Mouse (Mus musculus) c-Kit-positive CD71-positive TER-119-positive erythroid progenitor cells, embryonic 14.5 days (primary cell): ENCODE data around the gene Castor1.

Source experiments
- DNase-seq: peaks from one replicate; pipeline ENCODE4 v3.0.0-alpha.2; 2013; ENCODE audit warnings: low spot score

Castor1 gene

DNA sequence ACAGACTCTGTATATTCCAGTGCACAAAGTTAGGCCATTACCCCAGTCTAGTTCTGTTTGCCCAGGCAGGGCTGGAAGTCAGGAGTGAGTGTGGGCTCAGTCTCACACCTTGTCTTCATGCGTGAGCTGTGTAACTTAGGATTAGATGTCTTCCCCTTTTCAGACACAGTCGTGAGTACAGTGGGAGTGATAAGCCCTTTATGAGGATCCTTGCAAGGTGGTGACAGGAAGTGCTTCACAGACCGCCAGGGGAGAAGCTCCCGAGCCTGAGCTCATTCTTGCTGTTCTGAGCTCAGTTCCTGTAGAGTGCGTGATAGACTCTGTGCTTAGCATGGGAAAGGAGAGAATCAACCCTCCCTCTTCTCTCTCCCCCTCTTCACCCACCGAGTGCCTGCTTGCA lies 11.5 kb upstream of the Castor1 start:
- no peak for DNase-seq

DNA sequence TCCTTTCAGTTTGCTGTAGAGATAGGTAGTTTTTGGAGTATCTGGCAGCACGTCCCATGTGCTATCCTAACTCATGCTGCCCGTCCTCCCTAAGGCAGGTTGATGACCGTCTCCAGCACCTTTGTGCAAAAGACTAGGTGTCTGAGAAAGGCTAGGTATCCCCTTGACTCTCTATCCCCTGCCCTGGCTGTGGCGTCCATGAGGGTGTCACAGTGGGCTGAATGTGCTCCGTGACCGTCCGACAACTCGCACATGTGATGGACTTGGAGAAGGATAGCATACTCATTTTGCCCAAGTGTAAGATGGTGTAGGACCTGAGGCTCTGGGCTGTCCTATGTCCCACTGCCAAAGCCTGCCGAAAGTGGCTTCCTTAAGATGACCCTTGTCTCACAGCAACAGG lies 10.4 kb upstream of the Castor1 start:
- DNase-seq: no peak

DNA sequence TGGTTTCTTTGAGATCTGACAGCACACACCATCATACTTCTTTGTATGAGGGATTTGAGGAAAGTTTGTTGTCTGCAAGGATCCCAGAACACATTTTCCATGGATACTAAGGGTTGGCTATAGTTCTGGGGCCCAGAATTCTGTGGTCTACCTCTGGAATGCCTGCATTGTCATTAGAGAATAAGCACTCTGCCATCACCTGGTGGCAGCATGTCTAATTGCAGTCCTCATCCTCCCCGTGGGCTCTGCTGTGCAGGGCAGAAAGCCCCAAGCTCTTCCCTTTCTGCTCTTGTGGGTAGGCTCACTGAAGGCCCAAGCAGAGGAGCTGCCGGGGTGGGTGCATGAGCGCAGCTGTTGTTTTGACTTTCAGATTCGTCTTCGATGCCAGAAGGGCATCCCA lies 8.5 kb upstream of the Castor1 start:
- DNase-seq: no peak

DNA sequence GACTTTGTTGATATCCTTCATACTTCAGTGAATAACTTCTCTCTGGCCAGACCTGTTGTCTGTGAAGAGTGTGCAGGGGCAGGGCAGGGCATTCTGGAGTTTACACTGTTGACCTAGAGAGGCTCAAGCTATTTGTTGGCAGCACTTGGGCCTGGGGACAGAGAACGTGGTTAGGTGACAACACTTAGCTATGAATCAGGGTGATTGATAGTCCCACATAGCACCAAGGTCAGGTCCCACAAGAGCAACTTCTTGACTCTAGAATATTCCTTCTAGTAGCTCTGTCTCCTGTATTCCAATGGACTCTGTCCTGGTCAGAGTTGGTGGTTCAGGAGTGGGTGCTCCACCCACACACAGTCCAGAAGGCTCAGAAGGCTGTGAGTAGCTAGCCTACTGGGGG lies 7.2 kb upstream of the Castor1 start:
- DNase-seq: no peak

DNA sequence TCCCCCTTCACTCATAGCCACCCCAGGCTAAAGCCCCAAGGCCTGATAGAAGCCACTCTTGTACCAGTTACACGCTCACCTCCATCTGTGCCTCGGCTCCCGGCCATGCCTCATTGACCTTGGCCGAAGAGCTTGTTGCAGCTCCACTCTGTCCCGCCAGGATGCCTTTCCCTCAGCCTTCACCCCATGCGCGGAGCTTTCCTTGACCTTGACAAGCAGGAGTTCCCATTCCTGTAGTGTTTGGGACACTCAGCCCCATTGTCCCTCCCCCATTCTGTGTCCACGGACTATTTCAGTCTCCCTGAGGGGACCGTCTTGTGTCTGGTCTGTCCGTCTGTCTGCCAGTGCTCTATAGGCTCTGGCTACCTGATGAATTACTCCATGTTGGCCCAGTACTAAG lies 4.9 kb upstream of the Castor1 start:
- no peak for DNase-seq

DNA sequence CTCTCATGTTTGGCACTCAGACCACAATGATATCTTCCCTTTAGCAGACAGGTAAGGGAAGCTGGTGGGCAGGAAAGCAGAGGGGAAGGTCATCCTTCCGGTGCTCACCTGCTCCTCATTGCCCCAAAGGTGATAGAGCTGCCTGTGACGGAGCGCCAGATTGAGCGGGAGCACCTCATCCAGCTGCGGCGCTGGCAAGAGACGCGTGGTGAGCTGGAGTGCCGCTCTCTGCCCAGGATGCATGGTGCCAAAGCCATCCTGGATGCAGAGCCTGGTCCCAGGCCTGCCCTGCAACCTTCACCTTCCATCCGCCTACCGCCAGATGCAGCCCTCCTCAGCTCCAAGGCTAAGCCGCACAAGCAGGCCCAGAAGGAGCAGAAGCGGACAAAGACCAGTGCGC lies 3.5 kb upstream of the Castor1 start:
- DNase-seq: no peak

DNA sequence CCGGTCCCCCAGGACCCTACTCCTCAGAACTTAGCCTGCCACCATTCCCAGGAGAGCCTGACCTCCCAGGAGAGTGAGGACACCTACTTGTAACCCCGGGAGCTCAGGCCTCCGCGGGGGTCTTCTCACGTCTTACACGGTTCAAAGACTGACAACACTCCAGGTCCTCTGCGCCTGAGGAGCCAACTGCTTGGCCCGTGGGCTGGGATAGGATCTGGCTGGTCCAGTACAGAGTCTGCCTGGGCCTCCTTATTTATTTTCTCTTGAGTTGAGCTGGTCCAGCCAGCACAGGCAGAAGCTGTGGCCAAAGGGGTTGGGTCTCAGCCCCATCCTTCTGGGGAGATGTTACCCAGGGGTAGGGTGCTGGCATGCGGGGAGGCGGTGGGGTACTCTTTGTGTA lies 3.0 kb upstream of the Castor1 start:
- DNase-seq: no peak

DNA sequence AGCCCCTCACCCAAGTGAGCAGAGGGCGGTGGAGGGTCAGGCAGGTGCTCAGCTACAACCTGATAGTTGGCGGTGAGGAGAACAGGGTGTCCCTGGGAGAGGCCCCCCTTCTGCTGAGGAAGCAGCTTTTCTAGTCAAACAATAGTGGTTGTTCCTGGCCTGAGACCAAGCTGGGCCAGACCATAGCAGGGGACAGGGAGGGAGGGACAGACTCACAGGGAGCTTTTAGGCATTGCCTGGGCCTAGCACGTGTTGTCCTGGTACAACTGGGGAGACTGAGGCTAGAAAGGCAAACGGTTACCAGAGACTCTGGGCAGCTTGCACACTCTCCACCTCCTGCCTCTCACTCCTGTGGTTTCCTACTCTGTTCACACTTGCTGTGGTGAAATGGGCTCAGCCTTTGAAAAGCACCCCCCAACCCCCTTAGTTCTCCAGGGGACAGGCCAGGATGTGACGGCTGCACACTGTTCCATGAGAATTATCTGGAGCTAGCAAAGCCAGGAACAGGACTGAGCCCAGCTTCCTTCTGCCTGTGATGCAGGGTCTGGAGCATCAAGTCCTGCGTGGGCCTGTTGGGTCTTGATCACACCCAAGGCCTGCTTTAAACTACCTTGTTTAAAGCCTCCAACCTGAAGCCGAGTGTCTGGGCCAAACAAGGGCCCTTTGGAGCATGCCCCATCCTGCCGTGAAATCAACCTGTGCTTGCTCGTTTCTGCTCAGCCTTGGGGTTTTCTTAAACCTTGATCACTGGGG lies 1.6 kb upstream of the Castor1 start:
- no peak for DNase-seq

DNA sequence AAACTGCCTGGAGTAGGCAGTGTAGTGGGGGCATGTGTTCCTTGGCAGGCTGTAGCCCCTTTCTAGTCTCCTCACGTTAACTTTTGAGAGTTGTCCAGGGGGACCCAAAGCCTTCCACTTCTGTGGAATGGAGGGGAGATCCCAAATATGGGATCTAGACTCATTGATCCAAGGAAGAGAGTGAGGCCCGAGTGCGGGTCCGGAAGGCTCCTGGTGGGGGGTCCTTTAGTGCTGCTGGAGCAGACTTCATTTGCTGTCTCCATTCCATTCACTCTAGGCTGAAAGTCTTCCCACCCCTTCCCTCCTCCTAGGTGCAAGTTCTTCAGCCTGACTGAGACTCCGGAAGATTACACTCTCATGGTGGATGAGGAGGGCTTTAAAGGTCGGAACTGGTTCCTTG lies 612 bp downstream of the Castor1 start:
- DNase-seq: no peak

DNA sequence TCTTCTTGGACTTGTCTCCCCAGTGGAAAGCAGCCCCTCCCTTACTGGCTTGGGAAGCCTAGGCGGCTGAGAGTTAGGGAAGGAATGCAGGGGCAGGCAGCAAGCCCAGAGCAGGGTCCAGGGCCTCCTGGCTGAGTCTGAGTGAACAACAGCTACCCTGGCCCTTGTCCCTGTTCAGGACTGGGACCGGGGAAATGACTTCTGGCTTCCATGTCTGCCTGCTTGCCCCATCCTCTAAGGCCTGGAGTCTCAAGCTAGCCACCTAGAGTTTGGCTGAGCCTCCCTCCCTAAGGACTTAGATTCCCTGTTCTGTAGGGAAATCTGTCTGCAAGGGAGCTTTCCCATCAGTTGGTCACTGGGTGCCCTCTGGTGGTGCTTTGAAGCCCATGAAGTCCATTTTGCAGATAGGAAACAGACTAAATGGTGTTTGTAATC lies 1.3 kb downstream of the Castor1 start:
- DNase-seq: peak; percentile 49

DNA sequence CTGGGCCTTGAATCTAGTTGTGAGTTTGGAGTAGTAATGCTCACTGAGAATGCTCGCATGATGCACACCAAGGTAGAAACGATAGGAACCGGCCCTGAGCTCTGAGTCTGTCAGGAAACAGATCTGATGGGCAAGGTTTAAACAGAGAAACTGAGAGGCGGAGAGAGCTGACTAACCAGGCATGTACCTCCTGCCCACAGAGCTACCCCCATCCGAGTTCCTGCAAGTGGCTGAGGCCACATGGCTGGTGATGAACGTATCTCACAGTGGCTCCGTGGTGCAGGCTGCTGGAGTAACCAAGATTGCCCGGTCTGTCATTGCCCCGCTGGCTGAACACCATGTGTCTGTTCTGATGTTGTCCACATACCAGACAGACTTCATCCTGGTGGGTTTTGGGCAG lies 1.9 kb downstream of the Castor1 start:
- no peak for DNase-seq

DNA sequence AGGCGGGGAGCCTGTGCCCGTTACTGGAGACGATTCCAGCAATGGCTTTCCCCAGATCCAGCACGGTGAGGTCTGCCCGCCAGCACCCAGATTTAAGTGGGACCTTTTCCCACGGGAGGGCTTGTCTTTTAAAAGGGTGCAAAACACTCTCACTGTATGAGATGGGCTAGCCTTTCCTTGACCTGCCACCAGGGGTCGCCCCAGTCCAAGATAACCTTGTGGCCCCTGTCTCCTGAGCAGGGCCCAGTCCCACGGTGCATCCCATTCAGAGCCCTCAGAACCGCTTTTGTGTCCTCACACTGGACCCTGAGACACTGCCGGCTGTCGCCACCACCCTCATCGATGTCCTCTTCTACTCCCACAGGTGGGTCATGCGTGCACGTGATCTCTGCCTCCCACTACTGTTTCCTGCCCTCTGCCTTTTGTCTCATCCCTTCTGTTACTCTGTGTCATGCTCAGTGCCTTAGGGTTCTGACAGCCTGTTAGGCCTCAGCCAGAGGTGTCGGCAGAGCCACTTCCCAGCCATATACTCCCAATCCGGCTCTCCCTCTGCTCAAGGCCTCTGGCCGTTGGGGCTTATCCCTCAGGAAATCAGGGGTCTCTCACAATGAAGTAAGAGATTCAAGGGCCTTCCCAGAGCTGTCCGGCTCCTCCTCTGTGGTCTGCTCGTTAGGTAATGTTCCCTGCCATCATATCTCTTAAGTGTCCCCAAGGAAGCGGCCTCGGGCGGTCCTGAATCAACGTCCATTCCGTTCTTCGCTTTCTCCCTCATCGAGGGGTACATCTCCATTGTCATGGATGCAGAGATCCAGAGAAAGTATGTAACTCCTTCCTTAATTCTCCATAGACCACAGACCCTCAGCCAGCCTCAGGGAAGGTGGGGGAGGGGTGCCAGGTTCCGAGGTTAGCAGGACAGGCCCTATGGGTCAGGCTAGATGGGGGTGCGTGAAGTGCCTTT lies 2.7 kb downstream of the Castor1 start:
- DNase-seq: peak; percentile 84

DNA sequence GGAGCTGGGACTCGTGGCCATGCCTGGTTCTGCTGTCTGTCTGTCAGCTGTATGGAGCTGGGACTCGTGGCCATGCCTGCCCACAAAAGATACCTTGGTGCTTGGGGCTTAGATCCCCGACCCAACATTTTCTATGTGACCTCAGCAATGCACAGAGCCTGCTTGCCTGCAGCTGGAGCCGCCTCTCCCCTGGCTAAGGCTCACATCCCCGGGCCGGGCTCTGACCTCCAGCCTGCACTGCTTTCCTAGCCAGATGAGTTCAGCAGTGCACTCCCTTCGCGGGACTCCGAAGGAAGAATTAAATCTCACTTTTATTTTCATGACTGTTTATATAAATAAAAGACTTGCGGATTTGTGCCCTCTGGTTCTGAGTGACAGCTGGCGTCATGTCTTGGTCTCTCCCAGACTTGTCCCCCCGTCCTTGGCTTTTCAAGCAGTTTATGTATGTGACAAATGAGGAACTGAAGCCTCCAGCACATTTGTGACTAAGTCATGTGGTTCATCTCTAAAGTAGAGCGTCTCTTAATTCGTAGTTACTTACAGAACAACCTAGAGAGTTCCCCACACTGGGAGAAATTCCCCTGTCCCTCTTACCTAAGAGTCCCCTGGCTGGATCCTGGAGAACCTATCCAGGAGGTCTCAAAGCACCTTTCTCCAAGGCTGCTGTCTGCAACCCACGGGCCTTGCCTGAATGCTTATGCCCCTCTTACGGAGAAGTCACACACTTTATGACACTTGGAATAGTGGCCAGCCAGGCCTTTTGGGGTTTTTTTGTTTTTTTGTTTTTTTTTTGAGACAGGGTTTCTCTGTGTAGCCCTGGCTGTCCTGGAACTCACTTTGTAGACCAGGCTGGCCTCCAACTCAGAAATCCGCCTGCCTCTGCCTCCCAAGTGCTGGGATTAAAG lies 4.3 kb downstream of the Castor1 start:
- no peak for DNase-seq

DNA sequence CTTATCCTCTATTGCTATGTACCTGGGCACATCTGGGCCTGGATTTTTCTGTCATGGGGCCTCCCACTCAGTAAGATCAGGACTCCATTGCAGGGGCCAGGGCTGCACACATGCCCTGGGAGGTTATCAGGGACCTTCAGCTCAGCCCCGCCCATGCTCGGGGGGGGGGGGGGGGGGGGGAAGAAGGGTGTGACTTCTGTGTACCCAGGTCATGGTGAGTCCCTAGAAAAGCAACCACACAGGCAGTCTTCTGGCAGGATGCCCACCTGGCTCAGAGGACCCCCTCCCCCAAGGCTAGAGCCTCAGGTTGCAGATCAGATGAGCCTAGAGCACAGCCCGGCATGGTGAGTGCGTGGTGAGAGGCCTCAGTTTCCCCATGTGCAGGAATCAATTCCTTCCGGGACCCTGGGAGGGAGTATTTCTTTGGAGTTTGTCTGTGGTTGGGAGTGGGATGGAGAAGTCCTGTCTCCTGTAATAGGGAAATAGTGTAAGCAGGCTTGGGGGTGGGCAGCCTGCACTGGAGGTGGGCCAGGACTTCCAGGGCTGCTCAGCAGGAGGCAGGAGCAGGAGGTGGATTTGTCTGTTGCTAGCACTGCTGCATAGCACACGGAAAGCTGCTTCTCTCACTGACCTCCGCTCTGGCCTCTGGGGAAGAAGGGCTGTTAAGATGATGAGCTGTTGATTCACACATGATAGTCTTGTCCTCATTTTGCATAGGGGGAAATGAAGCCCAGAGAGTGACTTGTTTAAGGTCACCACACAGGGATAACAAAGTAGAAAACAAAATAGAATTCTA lies 5.6 kb downstream of the Castor1 start:
- DNase-seq: peak; percentile 93

DNA sequence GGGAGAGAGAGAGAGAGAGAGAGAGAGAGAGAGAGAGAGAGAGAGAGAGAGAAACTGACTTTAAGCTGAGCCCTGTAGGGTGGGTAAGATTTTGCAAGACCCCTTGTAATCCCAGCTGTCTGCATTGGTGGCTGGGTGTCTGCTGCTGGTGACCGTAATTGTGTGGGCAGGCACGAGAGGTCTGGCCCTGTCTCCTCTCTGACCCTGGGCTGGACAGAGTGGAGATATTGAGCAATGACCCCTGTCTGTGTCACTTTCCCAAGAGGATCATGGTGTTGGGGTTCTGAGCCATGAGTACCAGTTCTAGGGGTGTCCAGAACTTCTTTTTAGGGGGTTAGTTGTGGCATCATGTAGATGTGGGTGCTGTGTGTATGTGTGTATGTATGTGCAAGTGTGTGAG lies 6.2 kb downstream of the Castor1 start:
- DNase-seq: no peak

DNA sequence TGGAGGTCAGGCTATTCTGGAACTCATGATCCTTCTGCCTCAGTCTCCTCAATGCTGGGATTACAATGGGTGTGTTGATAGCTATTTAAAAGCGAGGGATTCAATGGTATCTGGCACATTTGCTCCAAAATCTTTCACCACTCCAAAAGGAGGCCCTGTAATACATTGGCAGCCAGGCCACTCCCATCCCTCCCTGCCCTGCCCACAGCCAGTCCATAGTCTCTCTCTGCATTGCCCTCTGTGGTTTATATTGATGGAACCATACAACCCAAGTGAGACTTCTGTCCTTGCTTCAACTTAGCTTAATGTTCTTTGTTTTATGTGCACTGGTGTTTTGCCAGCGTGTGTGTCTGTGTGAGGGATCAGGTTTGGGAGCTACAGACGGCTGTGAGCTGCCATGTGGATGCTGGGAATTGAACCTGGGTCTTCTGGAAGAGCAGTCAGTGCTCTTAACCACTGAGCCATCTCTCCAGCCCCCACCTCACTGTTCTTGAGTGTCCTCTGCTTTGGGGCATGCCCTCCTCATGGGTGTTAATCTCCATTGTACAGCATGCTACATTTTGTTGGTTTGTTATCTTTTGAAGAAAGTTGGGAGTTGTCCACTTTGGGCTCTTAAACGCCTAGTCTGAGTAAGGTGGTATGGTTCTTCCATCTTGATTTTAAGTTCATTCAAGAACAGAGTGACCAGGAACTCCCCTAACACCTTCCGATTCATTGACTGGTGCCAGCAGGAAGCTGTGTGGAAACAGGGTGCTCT lies 8.7 kb downstream of the Castor1 start:
- peak; percentile 42 for DNase-seq

DNA sequence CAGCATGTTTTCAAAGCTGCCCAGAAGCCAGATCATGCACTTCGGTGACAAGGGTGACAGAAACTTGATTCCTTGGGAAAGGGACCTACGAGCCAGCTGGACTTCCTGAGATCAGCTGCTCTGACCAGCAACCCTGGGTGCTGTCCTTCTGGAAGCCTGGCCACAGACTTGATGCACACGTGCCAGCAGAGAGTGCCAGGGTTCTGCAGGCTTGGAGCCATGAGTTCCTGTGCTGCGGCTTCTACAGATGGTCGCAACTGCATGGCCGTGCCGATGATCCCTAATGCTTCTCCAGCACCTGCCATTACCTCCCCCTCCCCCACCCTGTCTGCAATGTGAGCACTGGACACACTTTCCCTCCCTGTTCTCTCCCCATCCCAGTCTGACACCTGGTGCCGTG lies 10.4 kb downstream of the Castor1 start:
- DNase-seq: no peak

DNA sequence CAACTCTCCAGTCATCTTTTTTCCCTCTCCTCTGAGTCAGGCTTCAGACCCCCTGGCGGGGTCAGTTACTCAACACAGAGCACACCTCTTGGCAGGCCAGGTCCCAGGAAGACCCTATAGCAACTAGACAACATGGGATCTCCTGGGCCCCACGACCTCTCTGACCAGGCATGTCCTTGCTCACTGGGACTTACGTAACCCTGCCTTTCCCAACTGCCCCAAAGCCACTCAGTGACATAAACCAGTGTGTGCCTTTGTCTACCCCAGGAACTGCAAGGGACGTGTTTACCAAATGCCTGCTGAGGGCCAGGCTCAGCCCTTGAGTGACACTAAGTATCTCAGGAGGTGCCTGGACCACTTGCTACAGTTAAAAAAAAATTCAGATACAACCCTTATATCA lies 11.8 kb downstream of the Castor1 start:
- no peak for DNase-seq

DNA sequence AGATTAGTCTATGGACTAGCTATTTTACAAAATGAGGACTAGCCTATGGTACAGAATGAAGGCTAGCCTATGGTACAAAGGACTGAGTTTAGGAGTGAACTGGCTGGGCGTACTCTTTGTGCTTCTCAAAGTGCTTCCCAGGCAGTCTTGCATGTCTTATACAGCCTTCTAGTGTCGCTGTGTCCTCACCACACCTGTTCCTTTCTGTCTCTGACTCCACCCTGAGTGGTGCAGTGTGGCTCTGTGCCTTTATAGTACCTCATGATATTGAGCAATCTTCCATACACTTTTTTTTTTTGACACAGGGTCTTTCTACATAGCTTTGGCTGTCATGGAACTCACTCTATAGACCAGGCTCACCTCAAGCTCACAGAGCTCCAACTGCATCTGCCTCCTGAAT lies 13.4 kb downstream of the Castor1 start:
- DNase-seq: no peak

DNA sequence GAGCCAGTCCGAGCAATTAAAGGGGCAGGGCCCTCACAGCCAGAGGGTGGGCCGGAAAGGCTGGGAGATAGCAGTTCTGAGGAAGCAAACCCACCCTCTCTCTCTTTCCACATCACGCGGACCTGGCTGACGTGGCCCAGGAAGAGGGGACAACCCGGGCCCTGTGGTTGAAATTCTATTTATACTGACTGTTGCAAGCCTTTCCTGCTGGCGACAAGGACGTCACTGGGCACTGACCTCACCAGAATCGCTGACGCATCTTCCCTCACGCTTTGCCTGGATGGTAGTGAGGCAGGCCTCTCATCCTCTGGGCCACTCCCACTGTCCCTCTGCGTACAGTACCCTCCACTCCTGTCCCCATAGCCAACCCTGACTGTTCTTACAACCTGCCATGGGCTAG lies 14.6 kb downstream of the Castor1 start:
- no peak for DNase-seq
